Mouse (Mus musculus) small intestine, adult 2 months (tissue): Measurements from ENCODE around the gene Lmnb2. TPM values are rescaled to one million over a fixed set of nuclear protein-coding genes. Genes with fewer than 3 reads are reported as not detected.
A peak's percentile ranks its signal among the peaks of the same experiment; 100 is the strongest.

Source experiments
- H3K27ac ChIP-seq: fragments of 200-500 bp; 2 replicates; pipeline ENCODE4 v1.5.1; 2012; ENCODE audit warnings: low read depth, low read length, control low read depth, inconsistent platforms; ENCODE audit not compliant: insufficient read depth
- H3K27me3 ChIP-seq: fragments of 200-500 bp; 2 replicates; pipeline ENCODE4 v1.6.1; 2012; ENCODE audit warnings: mild to moderate bottlenecking, moderate library complexity, low read length, inconsistent platforms; ENCODE audit not compliant: control insufficient read depth, insufficient read depth
- H3K36me3 ChIP-seq: fragments of 200-500 bp; 2 replicates; pipeline ENCODE4 v1.6.1; 2012; ENCODE audit warnings: mild to moderate bottlenecking, low read length, control low read depth, inconsistent platforms; ENCODE audit not compliant: control insufficient read depth, insufficient read depth
- H3K4me1 ChIP-seq: fragments of 200-500 bp; 2 replicates; pipeline ENCODE4 v1.6.1; 2012; ENCODE audit warnings: low read length, inconsistent platforms, mixed read lengths; ENCODE audit not compliant: control insufficient read depth, insufficient read depth, insufficient read length
- H3K4me3 ChIP-seq: fragments of 200-500 bp; 2 replicates; pipeline ENCODE4 v1.5.1; 2012; ENCODE audit warnings: low read depth, mild to moderate bottlenecking, control low read depth, inconsistent platforms, low read length, moderate library complexity
- CTCF ChIP-seq: fragments of 200-500 bp; IDR thresholded peaks from 2 replicates; pipeline ENCODE4 v1.5.1; 2012; ENCODE audit warnings: low read depth, mild to moderate bottlenecking, control low read depth, inconsistent platforms, low read length, moderate library complexity, mixed read lengths; ENCODE audit not compliant: insufficient replicate concordance, insufficient read length; ENCODE audit errors: extremely low read depth
- POLR2A ChIP-seq: fragments of 200-500 bp; IDR thresholded peaks from 2 replicates; pipeline ENCODE4 v1.6.1; 2012; ENCODE audit warnings: low read depth, mild to moderate bottlenecking, control low read depth, inconsistent platforms, low read length, moderate library complexity
- WGBS: fragments of 180-500 bp; shearing (Covaris S2); methylation state at CpG from one replicate; pipeline ENCODE4 v1.1.7; 2018; 5-methylcytosine and 5-hydroxymethylcytosine counted together
- polyA plus RNA-seq: library from polyadenylated mRNA; depleted of rRNA; stranded (reverse); fragments of >200 nt; gene quantifications from 2 replicates; pipeline ENCODE4 v1.2.3, GENCODE M21; 2012

Gene Lmnb2
- polyA plus RNA-seq, 1 experiment = 29.2 TPM

DNA sequence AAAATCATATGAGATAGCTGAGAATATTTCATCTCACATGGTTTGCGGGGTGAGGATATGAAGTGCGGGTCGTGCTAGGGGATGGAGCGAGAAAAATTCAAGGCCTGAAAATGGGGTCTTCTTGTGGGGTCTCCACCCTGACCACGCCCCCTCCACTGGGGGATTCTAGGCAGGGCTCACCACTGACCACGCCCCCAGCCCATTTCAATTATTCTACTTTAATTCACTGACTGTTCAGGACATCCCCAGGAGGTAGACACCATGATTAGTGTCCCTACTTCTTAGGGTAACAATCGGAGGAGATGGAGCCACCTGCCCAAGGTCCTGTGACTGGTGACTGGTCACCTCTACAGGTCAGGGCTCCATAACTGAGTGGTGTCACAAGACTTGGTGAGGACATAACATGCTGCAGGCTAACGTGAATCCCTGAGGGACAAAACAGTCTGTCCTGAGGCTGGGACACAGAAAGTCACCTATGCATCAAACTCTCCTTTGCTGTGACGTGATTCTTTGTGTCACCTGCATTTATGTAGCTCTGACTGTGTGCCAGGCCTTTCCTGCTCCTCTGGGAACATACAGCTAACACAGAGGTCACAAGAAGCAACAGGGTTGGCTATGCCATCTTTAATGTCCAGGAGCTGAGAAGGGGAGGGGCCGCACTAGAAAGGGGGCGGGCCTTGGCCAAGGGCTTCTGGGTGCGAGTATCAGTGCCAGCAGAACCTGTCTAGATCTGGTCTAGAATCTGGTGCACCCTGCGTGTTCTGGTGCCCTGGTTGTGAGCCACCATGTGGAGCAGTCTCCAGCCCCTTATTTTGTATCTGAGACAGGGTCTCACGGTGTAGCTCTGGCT, 16.3 kb upstream of the Lmnb2 start:
- Histone ChIP-seq H3K27ac (no peak overlapping the region; the same call in 1 of the 2 replicates), H3K4me1 (peaks cover 59% of the 10 kb centered on the region), H3K36me3 (no peaks in the 10 kb centered on the region), H3K27me3 (no peaks in the 10 kb centered on the region), H3K4me3 (no peak overlapping the region)
- TF ChIP-seq CTCF (no peak), POLR2A (no peak)
- 65% methylated on average over 14 of the region's 14 CpGs for WGBS

- Histone ChIP-seq H3K27me3 (no peaks in the 10 kb centered on the region), H3K27ac (peak overlapping the region; percentile 14), H3K4me3 (peak overlapping the region; percentile 21; the same call in 1 of the 2 replicates), H3K4me1 (peaks cover 54% of the 10 kb centered on the region), H3K36me3 (no peaks in the 10 kb centered on the region)
- no peak; the same call in 1 of the 2 replicates for TF ChIP-seq POLR2A
- TF ChIP-seq CTCF = no peak
- 1% methylated on average over 21 of the region's 21 CpGs for WGBS
Observed at GRCm38 (mm10) chr10:80933421-80933979, 15.5 kb upstream of the Lmnb2 start.

GRCm38 (mm10) chr10:80932700-80933420, 14.8 kb upstream of the Lmnb2 start:
- Histone ChIP-seq H3K27me3 (no peaks in the 10 kb centered on the region), H3K27ac (peak overlapping the region; percentile 14; the same call in 1 of the 2 replicates), H3K36me3 (no peaks in the 10 kb centered on the region), H3K4me3 (peak overlapping the region; percentile 48), H3K4me1 (peaks cover 48% of the 10 kb centered on the region)
- 2% methylated on average over 17 of the region's 17 CpGs for WGBS
- no peak for TF ChIP-seq POLR2A

DNA sequence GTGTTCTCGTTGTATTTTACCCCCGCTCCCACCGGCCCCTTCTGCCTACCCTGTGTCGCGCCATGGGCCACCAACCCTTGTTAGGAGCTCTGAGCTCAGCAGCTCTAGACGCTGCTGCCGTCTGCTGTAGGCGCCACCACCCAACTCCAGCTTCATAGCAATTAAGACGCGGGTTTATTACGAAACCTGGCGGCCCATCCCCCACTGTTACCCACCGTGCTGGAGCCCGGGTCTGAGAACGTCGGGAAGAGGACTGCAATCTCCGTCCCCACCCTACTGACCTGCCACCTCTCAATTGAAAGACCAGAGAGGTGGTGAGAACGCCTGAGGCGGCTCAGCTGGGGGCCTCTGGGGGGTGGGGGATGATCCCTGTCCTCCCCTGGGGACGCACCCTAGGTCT, 14.2 kb upstream of the Lmnb2 start:
- H3K36me3 ChIP-seq = no peaks in the 10 kb centered on the region
- WGBS = 4% methylated on average over 20 of the region's 20 CpGs
- peaks cover 42% of the 10 kb centered on the region for H3K4me1 ChIP-seq
- peak overlapping the region; percentile 48 for H3K4me3 ChIP-seq
- TF ChIP-seq CTCF (no peak), POLR2A (peak; percentile 24; the same call in 1 of the 2 replicates)
- no peak overlapping the region for H3K27ac ChIP-seq
- H3K27me3 ChIP-seq = no peaks in the 10 kb centered on the region

DNA sequence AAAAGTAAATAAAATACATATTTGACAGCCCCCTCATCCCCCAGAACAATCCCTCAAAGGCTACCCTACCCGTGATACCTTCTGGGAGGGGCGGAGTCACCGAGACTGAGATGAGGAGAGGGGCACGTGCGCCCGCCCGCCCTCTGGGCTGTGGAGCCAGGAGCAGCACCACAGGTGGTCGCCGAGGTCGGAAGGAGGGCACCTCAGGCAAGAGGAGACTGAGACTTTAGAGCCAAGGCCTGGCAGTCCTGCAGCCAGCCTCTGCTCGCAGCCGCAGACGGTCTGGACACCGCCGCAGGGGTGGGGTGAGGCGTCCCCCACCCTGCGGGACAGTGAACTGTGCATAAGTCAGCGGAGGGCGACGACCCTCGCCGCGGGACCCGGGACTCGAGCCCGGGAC, 13.7 kb upstream of the Lmnb2 start:
- TF ChIP-seq CTCF (no peak), POLR2A (no peak)
- Histone ChIP-seq H3K36me3 (no peaks in the 10 kb centered on the region), H3K27me3 (no peaks in the 10 kb centered on the region), H3K4me3 (peak overlapping the region; percentile 48), H3K4me1 (peaks cover 37% of the 10 kb centered on the region), H3K27ac (no peak overlapping the region)
- 21% methylated on average over 26 of the region's 26 CpGs for WGBS

- H3K27me3 ChIP-seq = no peaks in the 10 kb centered on the region
- no peak overlapping the region for H3K27ac ChIP-seq
- H3K4me1 ChIP-seq = peaks cover 32% of the 10 kb centered on the region
- no peaks in the 10 kb centered on the region for H3K36me3 ChIP-seq
- WGBS = 13% methylated on average over 14 of the region's 14 CpGs
- peak overlapping the region; percentile 82 for H3K4me3 ChIP-seq
- TF ChIP-seq CTCF = no peak
Observed at GRCm38 (mm10) chr10:80931153-80931671, 13.2 kb upstream of the Lmnb2 start.
